Mouse (Mus musculus) urinary bladder, adult 2 months (tissue): ENCODE results near the gene Dstyk. TPM values are rescaled to one million over a fixed set of nuclear protein-coding genes. Genes with fewer than 3 reads are reported as not detected.

Experiments used
- DNase-seq: peaks from one replicate; pipeline ENCODE4 v3.0.0; 2022; ENCODE audit warnings: low spot score
- polyA plus RNA-seq: library from polyadenylated mRNA; depleted of rRNA; stranded (reverse); fragments of >200 nt; gene quantifications from 2 replicates; pipeline ENCODE4 v1.2.3, GENCODE M21; 2012; rRNA removed

The Dstyk gene
- polyA plus RNA-seq, 1 experiment = 20.8 TPM

GRCm38 (mm10) chr1:132512106-132512505 lies 94.8 kb downstream of the Dstyk start:
- peak; percentile 7 for DNase-seq

- DNase-seq = no peak
Observed at GRCm38 (mm10) chr1:132515339-132515738, 98.0 kb downstream of the Dstyk start.

Other genes starting within 250 kb of the Dstyk start
- gene Lemd1, start 226.1 kb upstream of the Dstyk start, polyA plus RNA-seq = 0.23 and 0.32 TPM in 2 replicates
- 0.15 and 0.21 TPM in 2 replicates for gene AC124108.1, start 226.1 kb upstream of the Dstyk start, polyA plus RNA-seq
- gene Gm10188, start 187.8 kb upstream of the Dstyk start, polyA plus RNA-seq = not detected in 2 replicates
- gene Klhdc8a, start 118.9 kb upstream of the Dstyk start, polyA plus RNA-seq = 1.2 and 1.5 TPM in 2 replicates
- 3.4 TPM in 2 replicates for gene Nuak2, start 101.4 kb upstream of the Dstyk start, polyA plus RNA-seq
- gene Tmcc2, start 26.3 kb upstream of the Dstyk start, polyA plus RNA-seq = 7.9 and 9.8 TPM in 2 replicates
- gene Rbbp5, start 59.8 kb downstream of the Dstyk start, polyA plus RNA-seq = 29.5 and 31.6 TPM in 2 replicates
- gene Tmem81, start 88.7 kb downstream of the Dstyk start, polyA plus RNA-seq = 6.3 and 6.5 TPM in 2 replicates
- 0.03 and 0.04 TPM in 2 replicates for gene Cntn2, start 125.7 kb downstream of the Dstyk start, polyA plus RNA-seq